Comparison of ENCODE assay signal across 11 mouse cellular contexts in genomic region chr4:150872681-150873080, GRCm38 (mm10). TPM values are rescaled to one million over a fixed set of nuclear protein-coding genes. Genes with fewer than 3 reads are reported as not detected.
DNase-seq lines count a peak whose midpoint lies in the region; ATAC-seq and TF ChIP-seq lines count a peak whose summit lies in the region.
"Had no signal": no experiment of that assay in that cellular context is flagged by ENCODE, and none has a peak within 500 bp of the region (broad histone marks: within the 10 kb centered on the region; RNA-seq: fewer than 3 reads in every experiment).

No protein-coding gene starts in this region.

- intact Hi-C loops in left cerebral cortex, postnatal 36 days (cut with DNase I) = no loop called here

- no peak for TF ChIP-seq POLR2A in cerebellum, adult 2 months (IDR thresholded peaks at IDR 0.05; ENCODE audit: borderline replicate concordance, insufficient read depth, low read length)

- no peaks in the 10 kb centered on the region for H3K27me3 ChIP-seq in cerebellum, adult 2 months (ENCODE audit: control insufficient read depth, insufficient read depth, low read length)
- no peaks in the 10 kb centered on the region for H3K27me3 ChIP-seq in kidney, postnatal 0 days (ENCODE audit: insufficient read depth, low read length)
- no peaks in the 10 kb centered on the region for H3K27me3 ChIP-seq in embryonic facial prominence, embryonic 13.5 days
- H3K27me3 ChIP-seq in liver, postnatal 0 days (ENCODE audit: insufficient read depth, low read length) = no peaks in the 10 kb centered on the region

- no peak overlapping the region for H3K4me2 ChIP-seq in kidney, postnatal 0 days (ENCODE audit: low read length)
- H3K4me2 ChIP-seq in embryonic facial prominence, embryonic 13.5 days = peak overlapping the region; percentile 30
- H3K4me2 ChIP-seq in liver, postnatal 0 days (ENCODE audit: low read depth, low read length) = no peak overlapping the region

- peak overlapping the region; percentile 13; the same call in 1 of the 2 replicates for H3K27ac ChIP-seq in cerebellum, adult 2 months (ENCODE audit: insufficient read depth, low read length)
- peak overlapping the region; percentile 6; the same call in 1 of the 2 replicates for H3K27ac ChIP-seq in kidney, postnatal 0 days
- H3K27ac ChIP-seq in embryonic facial prominence, embryonic 13.5 days = peak overlapping the region; percentile 73
- H3K27ac ChIP-seq in liver, postnatal 0 days (ENCODE audit: low read depth) = peak overlapping the region; percentile 81

- no peak overlapping the region for H3K4me3 ChIP-seq in cerebellum, adult 2 months (replicated peaks; ENCODE audit: insufficient read depth, low read depth, low read length)
- no peak overlapping the region for H3K4me3 ChIP-seq in kidney, postnatal 0 days (replicated peaks; ENCODE audit: low read depth, low read length)
- no peak overlapping the region for H3K4me3 ChIP-seq in embryonic facial prominence, embryonic 13.5 days
- H3K4me3 ChIP-seq in liver, postnatal 0 days (ENCODE audit: low read depth, low read length) = no peak overlapping the region
- H3K4me3 ChIP-seq: megakaryocyte, embryonic 14.5 days had no signal

- peaks cover 12% of the 10 kb centered on the region for H3K4me1 ChIP-seq in cerebellum, adult 2 months (ENCODE audit: control insufficient read depth, insufficient read depth, low read length)
- H3K4me1 ChIP-seq in kidney, postnatal 0 days (replicated peaks; ENCODE audit: insufficient read depth, low read length) = peaks cover 26% of the 10 kb centered on the region; the same call in 1 of the 2 replicates
- peaks cover 42% of the 10 kb centered on the region for H3K4me1 ChIP-seq in embryonic facial prominence, embryonic 13.5 days
- peaks cover 17% of the 10 kb centered on the region for H3K4me1 ChIP-seq in liver, postnatal 0 days (ENCODE audit: insufficient read depth)

- no peak for TF ChIP-seq EP300 in liver, postnatal 0 days (IDR thresholded peaks at IDR 0.05; ENCODE audit: low read depth)

- no peak for ATAC-seq in kidney, postnatal 0 days (replicated peaks; ENCODE audit: low FRiP score, low read depth)
- no peak for ATAC-seq in embryonic facial prominence, embryonic 13.5 days (ENCODE audit: insufficient number of reproducible peaks, insufficient read depth, low FRiP score, low TSS enrichment, low read depth)
- no peak for ATAC-seq in liver, postnatal 0 days

- no peak for DNase-seq in cerebellum, adult 2 months
- DNase-seq in cerebellum, adult 11-12 months = no peak
- DNase-seq in kidney, postnatal 0 days (ENCODE audit: low spot score) = no peak
- no peak for DNase-seq in kidney, postnatal 25 days
- no peak for DNase-seq in liver, postnatal 0 days
- DNase-seq in left cerebral cortex, postnatal 36 days (ENCODE audit: low spot score in 2 of 2) = no peak
- DNase-seq in left cerebral cortex, adult 11 months (ENCODE audit: low spot score) = no peak
- DNase-seq: thymus, postnatal 4 days had no signal

- no peak overlapping the region for H3K9ac ChIP-seq in kidney, postnatal 0 days (ENCODE audit: low read depth, low read length)
- H3K9ac ChIP-seq in embryonic facial prominence, embryonic 13.5 days = no peak overlapping the region; the same call in 1 of the 2 replicates
- H3K9ac ChIP-seq in liver, postnatal 0 days (replicated peaks) = no peak overlapping the region

- no peaks in the 10 kb centered on the region for H3K9me3 ChIP-seq in kidney, postnatal 0 days (replicated peaks; ENCODE audit: low read length)
- H3K9me3 ChIP-seq in embryonic facial prominence, embryonic 13.5 days = no peaks in the 10 kb centered on the region
- no peaks in the 10 kb centered on the region for H3K9me3 ChIP-seq in liver, postnatal 0 days (ENCODE audit: low read length)
- H3K9me3 ChIP-seq: megakaryocyte, embryonic 14.5 days had no signal

- 84% methylated on average over 8 of the region's 8 CpGs for WGBS in cerebellum, adult 2 months
- 63% methylated on average over 8 of the region's 8 CpGs for WGBS in kidney, postnatal 0 days
- 51% methylated on average over 8 of the region's 8 CpGs for WGBS in embryonic facial prominence, embryonic 13.5 days
- 62% methylated on average over 8 of the region's 8 CpGs for WGBS in liver, postnatal 0 days (ENCODE audit: insufficient replicate concordance)

- no peak for TF ChIP-seq CTCF in cerebellum, adult 2 months (IDR thresholded peaks at IDR 0.05; ENCODE audit: borderline replicate concordance, insufficient read depth, low read depth, low read length)
- TF ChIP-seq CTCF in kidney, postnatal 0 days (IDR thresholded peaks at IDR 0.05; ENCODE audit: low read depth) = no peak
- TF ChIP-seq CTCF in liver, postnatal 0 days (IDR thresholded peaks at IDR 0.05; ENCODE audit: low read depth) = no peak

- peaks cover 5% of the 10 kb centered on the region; the same call in 1 of the 2 replicates for H3K36me3 ChIP-seq in kidney, postnatal 0 days (ENCODE audit: insufficient read depth, low read length)
- peaks cover 5% of the 10 kb centered on the region for H3K36me3 ChIP-seq in embryonic facial prominence, embryonic 13.5 days
- H3K36me3 ChIP-seq in liver, postnatal 0 days (replicated peaks; ENCODE audit: insufficient read depth, low read length) = peaks cover 7% of the 10 kb centered on the region; the same call in 1 of the 2 replicates

RNA-seq across cellular contexts. Expression of gene Errfi1, which starts 19.0 kb away (rescaled TPM):
- polyA plus RNA-seq in cerebellum, adult 2 months (2012; rRNA removed) = 30.0 and 32.4 TPM in 2 replicates
- 34.1 and 35.5 TPM in 2 replicates for polyA plus RNA-seq in kidney, postnatal 0 days (2015; fragmentation: Nextera tagmentation; extraction: Ambion mirVana)
- 23.1 and 25.8 TPM in 2 replicates for polyA plus RNA-seq in embryonic facial prominence, embryonic 13.5 days (2015; fragmentation: Nextera tagmentation; extraction: Ambion mirVana)
- 141 and 148 TPM in 2 replicates for polyA plus RNA-seq in liver, postnatal 0 days (2015; fragmentation: Nextera tagmentation; extraction: Ambion mirVana)
- 10 to 100 TPM; 27.4 TPM for total RNA-seq in left cerebral cortex, postnatal 36 days (2021)

RNA-seq across cellular contexts. Expression of gene Park7, which starts 41.6 kb away (rescaled TPM):
- polyA plus RNA-seq in cerebellum, adult 2 months (2012; rRNA removed) = 362 and 384 TPM in 2 replicates
- 419 and 424 TPM in 2 replicates for polyA plus RNA-seq in kidney, postnatal 0 days (2015; fragmentation: Nextera tagmentation; extraction: Ambion mirVana)
- 449 and 477 TPM in 2 replicates for polyA plus RNA-seq in embryonic facial prominence, embryonic 13.5 days (2015; fragmentation: Nextera tagmentation; extraction: Ambion mirVana)
- polyA plus RNA-seq in liver, postnatal 0 days (2015; fragmentation: Nextera tagmentation; extraction: Ambion mirVana) = 227 and 228 TPM in 2 replicates
- 100 to 1,000 TPM; 184 to 211 TPM for total RNA-seq in left cerebral cortex, postnatal 36 days (2021)

RNA-seq across cellular contexts. Expression of gene Tnfrsf9, which starts 41.7 kb away (rescaled TPM):
- 0.64 and 0.67 TPM in 2 replicates for polyA plus RNA-seq in cerebellum, adult 2 months (2012; rRNA removed)
- polyA plus RNA-seq in kidney, postnatal 0 days (2015; fragmentation: Nextera tagmentation; extraction: Ambion mirVana) = 0.13 TPM in 2 replicates
- 0.39 and 0.51 TPM in 2 replicates for polyA plus RNA-seq in embryonic facial prominence, embryonic 13.5 days (2015; fragmentation: Nextera tagmentation; extraction: Ambion mirVana)
- polyA plus RNA-seq in liver, postnatal 0 days (2015; fragmentation: Nextera tagmentation; extraction: Ambion mirVana) = 0.33 and 0.36 TPM in 2 replicates
- total RNA-seq in left cerebral cortex, postnatal 36 days (2021) = under 1 TPM; 0.37 to 0.59 TPM
- total RNA-seq: MEL had no signal

Comparison
In these comparisons a context has a peak if more than half of its experiments do, and no peak if none do; other contexts are left out.
1. H3K27ac ChIP-seq: peak in every context shown above with its lines; median percentile 81 in liver, postnatal 0 days; 73 in embryonic facial prominence, embryonic 13.5 days; 13 in cerebellum, adult 2 months; 6 in kidney, postnatal 0 days.